Mouse (Mus musculus): ENCODE measurements around the gene Fbxl20. TPM values are rescaled to one million over a fixed set of nuclear protein-coding genes. Genes with fewer than 3 reads are reported as not detected.

Gene Fbxl20
- total RNA-seq, 1 experiment, result 9.7 TPM

DNA sequence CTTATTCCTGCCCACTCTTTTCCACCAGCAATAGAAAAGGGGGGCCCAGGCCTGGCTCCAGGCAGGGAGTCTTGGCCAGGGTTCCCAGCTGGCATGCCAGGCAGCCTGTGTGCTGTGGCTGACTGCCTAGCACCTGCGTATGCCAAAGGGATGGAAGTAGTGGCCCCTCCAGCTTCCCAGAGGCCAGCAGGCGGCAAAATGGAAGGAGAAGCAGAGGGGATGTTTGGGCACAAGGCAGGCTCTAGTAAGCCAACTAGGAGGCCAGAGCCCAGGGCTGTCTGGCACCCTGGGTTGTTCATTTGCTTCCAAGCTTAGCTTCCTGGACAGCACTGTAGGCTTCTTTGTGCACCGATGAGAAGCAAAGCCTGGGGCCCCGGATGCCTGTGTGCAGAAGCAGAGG is 102.5 kb downstream of the Fbxl20 start:
- Histone ChIP-seq H3K4me3 (ENCODE audit: insufficient read depth in 1 of 2, low read depth in 1 of 2, low read length in 2 of 2, poor library complexity in 1 of 2, severe bottlenecking in 1 of 2) (no peak overlapping the region), H3K9ac (ENCODE audit: insufficient read depth, low read depth, low read length, poor library complexity, severe bottlenecking) (no peak overlapping the region), H3K4me1 (ENCODE audit: control insufficient read depth in 2 of 2, insufficient read depth in 2 of 2, low read length in 2 of 2, poor library complexity in 1 of 2) (peaks cover 0 to 13% of the 10 kb centered on the region in 2 experiments; a peak in 2 of 4 replicates), H3K9me3 (ENCODE audit: control insufficient read depth, insufficient read depth, low read depth, low read length) (no peaks in the 10 kb centered on the region), H3K36me3 (ENCODE audit: control insufficient read depth, insufficient read depth, low read length, poor library complexity, severe bottlenecking) (no peaks in the 10 kb centered on the region), H3K27ac (ENCODE audit: insufficient read depth, low read depth, low read length, poor library complexity, severe bottlenecking) (no peak overlapping the region)
- DNase-seq (ENCODE audit: low read depth, low spot score), result no peak
- TF ChIP-seq ZNF384 (IDR thresholded peaks at IDR 0.05; ENCODE audit: low read depth, low read length), result no peak
- in situ Hi-C loops (cut with MboI; ENCODE audit: low sequenced_read_pairs in 2 of 2, unreplicated experiment in 2 of 2), result no loop called here

DNA sequence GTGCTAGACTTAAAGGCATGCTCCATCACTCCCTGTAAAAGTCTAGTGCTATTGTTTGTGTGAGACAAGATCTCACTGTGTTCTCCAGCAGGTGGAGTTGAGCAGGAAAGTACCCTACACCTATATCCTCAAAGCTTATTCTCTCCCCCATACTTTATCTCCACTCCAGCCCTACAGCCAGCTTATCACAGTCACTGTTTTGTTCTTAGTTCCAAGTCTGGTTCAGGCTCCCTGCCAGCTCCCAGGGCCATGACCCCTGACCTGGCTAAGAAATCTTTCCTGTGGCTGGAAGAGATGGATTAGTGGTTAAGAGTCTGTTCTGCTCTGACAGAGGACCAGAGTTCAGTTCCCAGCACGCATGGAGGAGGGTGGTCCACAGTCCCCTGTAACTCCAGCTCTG is 103.7 kb downstream of the Fbxl20 start:
- Histone ChIP-seq H3K36me3 (ENCODE audit: control insufficient read depth, insufficient read depth, low read length, poor library complexity, severe bottlenecking) (no peaks in the 10 kb centered on the region), H3K9ac (ENCODE audit: insufficient read depth, low read depth, low read length, poor library complexity, severe bottlenecking) (no peak overlapping the region), H3K4me3 (ENCODE audit: insufficient read depth in 1 of 2, low read depth in 1 of 2, low read length in 2 of 2, poor library complexity in 1 of 2, severe bottlenecking in 1 of 2) (no peak overlapping the region), H3K9me3 (ENCODE audit: control insufficient read depth, insufficient read depth, low read depth, low read length) (no peaks in the 10 kb centered on the region), H3K4me1 (ENCODE audit: control insufficient read depth in 2 of 2, insufficient read depth in 2 of 2, low read length in 2 of 2, poor library complexity in 1 of 2) (peaks cover 0 to 14% of the 10 kb centered on the region in 2 experiments; a peak in 2 of 4 replicates), H3K27ac (ENCODE audit: insufficient read depth, low read depth, low read length, poor library complexity, severe bottlenecking) (no peak overlapping the region)
- TF ChIP-seq ZC3H11A (IDR thresholded peaks at IDR 0.05; ENCODE audit: borderline replicate concordance, low read depth, low read length), result no peak
- no peak for TF ChIP-seq HCFC1 (IDR thresholded peaks at IDR 0.05; ENCODE audit: borderline replicate concordance, insufficient read depth, low read length)
- TF ChIP-seq CHD2 (IDR thresholded peaks at IDR 0.05; ENCODE audit: low read depth, low read length), result no peak
- TF ChIP-seq ZNF384 (IDR thresholded peaks at IDR 0.05; ENCODE audit: low read depth, low read length), result no peak
- no peak for TF ChIP-seq MAFK (IDR thresholded peaks at IDR 0.05; ENCODE audit: insufficient read depth, low read depth, low read length)
- in situ Hi-C loops (cut with MboI; ENCODE audit: low sequenced_read_pairs in 2 of 2, unreplicated experiment in 2 of 2), result no loop called here
- no peak for DNase-seq (ENCODE audit: low read depth, low spot score)

DNA sequence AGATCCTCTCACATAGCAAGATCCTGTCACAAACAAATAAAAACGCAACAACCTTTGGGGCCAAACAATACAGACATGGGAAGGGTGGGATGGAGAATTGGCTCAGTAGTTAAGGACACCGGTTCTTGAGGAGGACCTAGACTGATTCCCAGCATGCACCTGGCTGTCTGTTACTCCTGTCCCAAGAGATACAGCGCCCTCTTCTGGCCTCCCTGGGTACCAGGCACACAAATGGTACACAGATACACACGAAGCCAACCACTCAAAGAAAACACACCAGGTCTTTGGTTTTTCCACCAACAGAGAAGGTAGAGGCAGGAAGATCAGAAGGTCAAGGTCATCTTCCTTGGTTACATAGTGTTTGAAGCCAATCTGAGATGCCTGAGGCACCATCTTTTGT is 104.6 kb downstream of the Fbxl20 start:
- TF ChIP-seq HCFC1 (IDR thresholded peaks at IDR 0.05; ENCODE audit: borderline replicate concordance, insufficient read depth, low read length) (no peak; the same call in 1 of the 2 replicates), ZC3H11A (IDR thresholded peaks at IDR 0.05; ENCODE audit: borderline replicate concordance, low read depth, low read length) (no peak), MAFK (IDR thresholded peaks at IDR 0.05; ENCODE audit: insufficient read depth, low read depth, low read length) (no peak)
- Histone ChIP-seq H3K4me3 (ENCODE audit: insufficient read depth in 1 of 2, low read depth in 1 of 2, low read length in 2 of 2, poor library complexity in 1 of 2, severe bottlenecking in 1 of 2) (no peak overlapping the region), H3K36me3 (ENCODE audit: control insufficient read depth, insufficient read depth, low read length, poor library complexity, severe bottlenecking) (no peaks in the 10 kb centered on the region), H3K9me3 (ENCODE audit: control insufficient read depth, insufficient read depth, low read depth, low read length) (no peaks in the 10 kb centered on the region), H3K9ac (ENCODE audit: insufficient read depth, low read depth, low read length, poor library complexity, severe bottlenecking) (no peak overlapping the region), H3K27ac (ENCODE audit: insufficient read depth, low read depth, low read length, poor library complexity, severe bottlenecking) (no peak overlapping the region), H3K4me1 (ENCODE audit: control insufficient read depth in 2 of 2, insufficient read depth in 2 of 2, low read length in 2 of 2, poor library complexity in 1 of 2) (peaks cover 2 to 16% of the 10 kb centered on the region in 2 experiments; a peak in 2 of 4 replicates)
- in situ Hi-C loops (cut with MboI; ENCODE audit: low sequenced_read_pairs in 2 of 2, unreplicated experiment in 2 of 2), result no loop called here
- DNase-seq (ENCODE audit: low read depth, low spot score), result peak; percentile 75

DNA sequence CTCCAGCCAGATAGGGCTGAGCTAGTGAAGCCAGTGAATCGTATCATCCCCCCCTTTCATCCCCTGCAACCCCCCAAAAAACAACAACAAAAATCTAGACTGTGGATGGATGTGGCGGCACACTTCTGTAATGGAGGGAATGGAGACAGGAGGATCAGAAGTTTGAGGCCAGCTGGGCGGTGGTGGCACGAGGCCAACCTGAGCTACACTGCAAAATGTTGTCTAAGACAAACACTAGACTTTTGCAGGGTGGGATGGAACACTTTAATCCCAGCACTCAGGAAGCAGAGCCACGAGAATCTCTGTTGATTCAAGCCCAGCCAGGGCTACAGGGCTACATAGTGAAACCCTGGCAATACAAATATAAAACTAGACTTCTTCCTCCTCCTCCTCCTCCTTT is 106.1 kb downstream of the Fbxl20 start:
- Histone ChIP-seq H3K4me1 (ENCODE audit: control insufficient read depth in 2 of 2, insufficient read depth in 2 of 2, low read length in 2 of 2, poor library complexity in 1 of 2) (peaks cover 2 to 13% of the 10 kb centered on the region in 2 experiments; a peak in 2 of 4 replicates), H3K9ac (ENCODE audit: insufficient read depth, low read depth, low read length, poor library complexity, severe bottlenecking) (no peak overlapping the region), H3K36me3 (ENCODE audit: control insufficient read depth, insufficient read depth, low read length, poor library complexity, severe bottlenecking) (no peaks in the 10 kb centered on the region), H3K9me3 (ENCODE audit: control insufficient read depth, insufficient read depth, low read depth, low read length) (no peaks in the 10 kb centered on the region), H3K4me3 (ENCODE audit: insufficient read depth in 1 of 2, low read depth in 1 of 2, low read length in 2 of 2, poor library complexity in 1 of 2, severe bottlenecking in 1 of 2) (peak overlapping the region in 1 of 2 experiments; percentile 51; a peak in 1 of 4 replicates), H3K27ac (ENCODE audit: insufficient read depth, low read depth, low read length, poor library complexity, severe bottlenecking) (no peak overlapping the region)
- TF ChIP-seq MAFK (IDR thresholded peaks at IDR 0.05; ENCODE audit: insufficient read depth, low read depth, low read length) (no peak), HCFC1 (IDR thresholded peaks at IDR 0.05; ENCODE audit: borderline replicate concordance, insufficient read depth, low read length) (no peak), CHD2 (IDR thresholded peaks at IDR 0.05; ENCODE audit: low read depth, low read length) (no peak), ZNF384 (IDR thresholded peaks at IDR 0.05; ENCODE audit: low read depth, low read length) (no peak)
- in situ Hi-C loops (cut with MboI; ENCODE audit: low sequenced_read_pairs in 2 of 2, unreplicated experiment in 2 of 2), result no loop called here
- no peak for DNase-seq (ENCODE audit: low read depth, low spot score)

DNA sequence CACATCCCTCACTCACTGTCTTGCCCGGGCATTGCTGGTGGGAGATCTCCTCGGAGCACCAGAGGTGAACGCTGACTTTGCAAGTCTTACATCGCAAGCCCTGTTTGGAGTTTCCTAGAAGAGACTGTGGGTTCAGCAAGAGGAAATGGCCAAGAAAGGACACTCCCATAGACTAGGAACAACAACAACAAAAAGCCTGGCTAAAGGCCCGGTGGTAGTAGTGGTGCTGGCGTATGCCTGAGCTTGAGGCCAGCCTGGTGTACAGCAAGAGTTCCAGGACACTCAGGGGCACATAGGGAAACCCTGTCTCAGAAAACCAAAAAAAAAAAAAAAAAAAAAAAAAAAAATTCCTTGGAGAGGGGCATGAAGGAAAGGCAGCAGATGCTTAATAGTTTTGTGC is 107.5 kb downstream of the Fbxl20 start:
- Histone ChIP-seq H3K27ac (ENCODE audit: insufficient read depth, low read depth, low read length, poor library complexity, severe bottlenecking) (no peak overlapping the region), H3K9ac (ENCODE audit: insufficient read depth, low read depth, low read length, poor library complexity, severe bottlenecking) (no peak overlapping the region), H3K4me3 (ENCODE audit: insufficient read depth in 1 of 2, low read depth in 1 of 2, low read length in 2 of 2, poor library complexity in 1 of 2, severe bottlenecking in 1 of 2) (0 out of 4 replicates have a peak overlapping the region, but pooled peaks of 1 of the 2 experiments have one; percentile 51), H3K9me3 (ENCODE audit: control insufficient read depth, insufficient read depth, low read depth, low read length) (no peaks in the 10 kb centered on the region), H3K36me3 (ENCODE audit: control insufficient read depth, insufficient read depth, low read length, poor library complexity, severe bottlenecking) (no peaks in the 10 kb centered on the region), H3K4me1 (ENCODE audit: control insufficient read depth in 2 of 2, insufficient read depth in 2 of 2, low read length in 2 of 2, poor library complexity in 1 of 2) (peaks cover 3 to 15% of the 10 kb centered on the region in 2 experiments; a peak in 2 of 4 replicates)
- in situ Hi-C loops (cut with MboI; ENCODE audit: low sequenced_read_pairs in 2 of 2, unreplicated experiment in 2 of 2), result no loop called here
- DNase-seq (ENCODE audit: low read depth, low spot score), result no peak
- TF ChIP-seq MAFK (IDR thresholded peaks at IDR 0.05; ENCODE audit: insufficient read depth, low read depth, low read length) (no peak), ZNF384 (IDR thresholded peaks at IDR 0.05; ENCODE audit: low read depth, low read length) (peak; percentile 31; the same call in 1 of the 2 replicates)
